Mouse (Mus musculus) layer of hippocampus, postnatal 10 days (tissue): Measurements from ENCODE around the gene Izumo1r. TPM values are rescaled to one million over a fixed set of nuclear protein-coding genes. Genes with fewer than 3 reads are reported as not detected.

Experiments
- DNase-seq, 2 experiments: peaks; one replicate each; pipeline ENCODE4 v3.0.0; 2021; ENCODE audit warnings: low spot score in 2 of 2
- long read RNA-seq: library from polyadenylated mRNA; stranded (forward); transcript quantifications from one replicate; pipeline ENCODE4 v2.0.0, GENCODE M21; 2023
- total RNA-seq, 2 experiments: library from RNA; stranded (reverse); gene quantifications; 2 replicates each; pipeline ENCODE4 v1.2.3; 2021

Gene Izumo1r
- not detected for total RNA-seq
- long read RNA-seq, result 0 reads

GRCm38 (mm10) chr9:14903581-14904378 is at the start of gene Izumo1r:
Gene Izumo1r, minus strand, starts transcription at chr9:14903949.
- DNase-seq, result no peak

DNA sequence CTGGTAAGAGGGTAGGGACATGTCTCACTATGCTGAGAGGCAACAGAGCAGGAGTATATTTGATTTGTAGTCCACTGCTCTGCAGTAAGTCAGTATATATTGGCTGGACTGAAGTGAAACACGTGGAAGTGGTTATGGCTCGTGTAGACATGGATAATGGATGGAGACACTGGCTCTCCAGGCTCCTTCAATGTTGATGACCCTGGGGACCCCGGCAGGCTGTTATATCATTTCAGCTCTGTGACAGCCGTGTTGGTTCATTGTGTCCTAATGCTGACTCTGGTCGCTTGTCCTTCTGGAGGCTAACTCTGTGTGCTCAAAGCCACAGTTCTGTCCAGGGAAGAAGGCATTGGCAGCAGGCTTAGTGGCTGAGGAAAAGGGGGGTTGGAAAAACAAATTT is 47.3 kb upstream of the Izumo1r start:
- no peak for DNase-seq

GRCm38 (mm10) chr9:14948843-14949242 is 45.1 kb upstream of the Izumo1r start:
- no peak for DNase-seq

DNA sequence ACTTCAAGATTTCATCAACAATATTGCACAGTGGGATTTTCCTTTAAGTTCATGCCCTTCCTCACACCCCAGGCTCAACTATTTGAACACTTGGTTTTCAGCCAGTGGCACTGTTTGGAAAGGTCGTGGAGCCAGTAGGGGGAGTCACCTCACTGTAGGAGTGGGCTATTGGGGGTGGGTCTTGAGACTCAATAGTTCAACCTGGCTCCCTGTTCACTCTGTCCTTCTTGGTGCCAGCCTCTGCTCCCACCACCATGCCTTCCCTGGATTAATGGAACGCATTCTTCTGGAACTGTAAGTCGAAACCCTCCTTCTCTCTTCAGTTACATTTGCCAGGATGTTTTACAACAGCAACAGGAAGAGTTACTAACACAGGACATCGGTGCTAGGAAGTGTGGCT is 42.9 kb upstream of the Izumo1r start:
- no peak for DNase-seq

GRCm38 (mm10) chr9:14945919-14946318 is 42.2 kb upstream of the Izumo1r start:
- DNase-seq, result no peak

- no peak for DNase-seq
These were observed 38.5 kb upstream of the Izumo1r start for GRCm38 (mm10) chr9:14942143-14942720.

- DNase-seq, result no peak
These were observed 35.9 kb upstream of the Izumo1r start for GRCm38 (mm10) chr9:14939610-14940009.

DNA sequence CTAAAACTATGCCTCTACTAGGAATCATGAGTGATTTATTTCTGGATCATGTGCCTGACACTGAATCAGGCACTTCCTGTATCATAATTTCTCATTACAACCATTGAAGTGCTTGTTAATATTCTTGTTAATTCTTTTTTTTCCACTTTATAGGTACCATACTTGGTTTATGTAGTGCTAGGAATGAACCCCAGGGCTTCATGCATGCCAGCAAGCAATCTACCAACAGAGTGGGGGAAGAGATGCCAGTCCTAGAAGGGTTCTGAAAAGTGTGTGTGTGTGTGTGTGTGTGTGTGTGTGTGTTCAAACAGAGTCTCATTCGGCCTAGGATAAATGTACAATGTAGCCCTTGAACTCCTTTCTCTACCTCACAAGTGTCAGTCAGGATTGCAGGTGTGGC is 33.6 kb upstream of the Izumo1r start:
- DNase-seq, result no peak

GRCm38 (mm10) chr9:14934851-14935250 is 31.1 kb upstream of the Izumo1r start:
- DNase-seq, result no peak

- DNase-seq, result no peak
These were observed 28.2 kb upstream of the Izumo1r start for GRCm38 (mm10) chr9:14931943-14932342.

- no peak for DNase-seq
These were observed 27.5 kb upstream of the Izumo1r start for GRCm38 (mm10) chr9:14931211-14931610.

DNA sequence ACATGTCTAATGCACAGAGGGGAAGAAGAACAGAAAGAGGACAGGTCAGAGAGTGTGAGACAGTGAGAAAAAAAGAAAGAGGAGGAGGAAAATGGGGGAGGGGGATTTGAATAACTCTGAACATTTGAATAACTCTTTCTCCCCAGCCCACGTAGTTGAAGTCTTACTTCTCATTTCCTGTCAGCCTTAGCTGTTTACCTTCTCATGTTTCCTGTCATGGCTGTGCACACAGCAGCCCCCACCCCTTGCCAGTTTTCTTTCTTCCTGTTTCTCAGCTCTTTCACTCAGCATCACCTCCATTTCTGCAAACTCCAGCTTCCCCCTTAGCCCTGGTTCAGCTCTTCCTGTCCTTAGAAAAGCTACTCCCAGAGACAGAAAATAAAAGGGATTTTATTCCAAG is 22.8 kb upstream of the Izumo1r start:
- DNase-seq, result no peak

- DNase-seq, result no peak
These were observed 19.9 kb upstream of the Izumo1r start for GRCm38 (mm10) chr9:14923625-14924024.

- DNase-seq, result no peak
These were observed 18.3 kb upstream of the Izumo1r start for GRCm38 (mm10) chr9:14921971-14922560.

DNA sequence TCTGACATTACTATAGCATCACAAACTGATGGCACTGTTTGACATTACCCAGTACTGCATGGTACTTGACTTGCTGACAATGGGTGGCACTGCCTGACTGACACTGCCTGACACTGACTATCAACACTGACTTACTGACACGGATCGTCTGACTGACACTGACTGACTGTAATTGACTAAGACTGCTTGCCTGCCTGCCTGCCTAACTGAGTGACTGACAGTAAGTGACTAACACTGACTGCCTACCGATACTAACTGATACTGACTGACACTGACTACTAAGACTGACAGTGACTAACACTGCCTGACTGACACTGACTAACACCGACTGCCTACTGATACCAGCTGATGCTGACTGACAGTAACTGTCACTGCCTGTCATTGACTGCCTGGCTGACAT is 17.5 kb upstream of the Izumo1r start:
- no peak for DNase-seq

- DNase-seq, result no peak
These were observed 16.9 kb upstream of the Izumo1r start for GRCm38 (mm10) chr9:14920608-14921007.

- no peak for DNase-seq
These were observed 15.3 kb upstream of the Izumo1r start for GRCm38 (mm10) chr9:14918825-14919668.

DNA sequence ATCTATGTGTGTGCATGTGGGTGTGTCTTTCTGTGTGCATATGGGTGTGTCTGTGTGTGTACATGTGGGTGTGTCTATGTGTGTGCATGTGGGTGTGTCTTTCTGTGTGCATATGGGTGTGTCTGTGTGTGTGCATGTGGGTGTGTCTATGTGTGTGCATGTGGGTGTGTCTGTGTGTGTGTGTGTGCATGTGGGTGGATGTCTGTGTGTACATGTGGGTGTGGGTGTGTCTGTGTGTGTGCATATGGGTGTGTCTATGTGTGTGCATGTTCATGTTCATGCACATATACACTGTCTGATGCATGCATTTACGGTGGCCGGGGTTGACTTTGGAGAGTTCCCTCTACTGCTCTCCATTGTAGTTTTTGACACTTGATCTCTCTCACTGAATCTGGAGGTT is 13.9 kb upstream of the Izumo1r start:
- no peak for DNase-seq

DNA sequence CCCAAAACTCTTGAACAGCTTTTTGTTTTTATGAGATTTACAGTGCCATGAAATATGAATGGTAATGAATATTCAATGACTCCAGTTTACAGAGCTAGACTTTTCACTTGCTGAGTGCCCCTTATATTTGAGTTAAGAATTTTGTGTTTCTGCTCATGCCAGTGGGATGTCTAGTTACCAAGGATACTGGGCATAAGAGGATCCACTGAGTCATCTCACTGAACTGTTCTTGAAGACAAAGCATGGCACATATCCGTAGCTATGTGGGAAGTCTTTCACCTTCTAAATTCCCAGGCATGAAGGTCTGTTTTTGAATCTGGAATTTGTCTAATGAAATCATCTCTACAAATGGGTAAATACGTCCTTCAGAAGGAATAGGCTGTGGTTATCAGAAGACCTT is 8.3 kb upstream of the Izumo1r start:
- no peak for DNase-seq

DNA sequence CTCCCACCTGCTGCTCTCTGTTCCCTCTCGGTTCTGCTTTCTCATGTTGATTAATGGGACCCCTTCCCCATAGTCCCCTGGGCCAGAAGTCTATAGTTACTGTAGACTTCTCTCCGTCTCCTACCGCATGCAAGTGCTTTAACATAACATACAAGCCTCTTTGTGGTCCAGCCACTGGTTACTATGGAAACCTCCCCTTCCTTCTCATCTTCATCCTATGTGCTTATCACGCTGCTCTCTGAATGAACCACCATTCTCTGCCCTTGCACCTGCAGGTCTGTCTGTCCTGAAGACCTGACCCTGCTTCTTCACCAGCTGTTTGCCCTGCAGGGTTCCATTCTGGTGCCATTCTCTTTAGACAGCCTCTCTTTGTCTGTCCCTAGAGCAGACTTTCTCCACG is 6.2 kb upstream of the Izumo1r start:
- DNase-seq, result no peak

- DNase-seq, result no peak
These were observed 4.2 kb upstream of the Izumo1r start for GRCm38 (mm10) chr9:14907816-14908415.
